Mouse (Mus musculus) kidney, postnatal 25 days (tissue): ENCODE measurements around the gene Pdgfra.

Experiments
- DNase-seq, 2 experiments: peaks; one replicate each; pipeline ENCODE4 v3.0.0; 2021; ENCODE audit warnings: mixed read lengths in 2 of 2

The Pdgfra gene

GRCm38 (mm10) chr5:75155741-75156553 is 3.9 kb downstream of the Pdgfra start:
- DNase-seq, result peak; percentile 87

GRCm38 (mm10) chr5:75156554-75157036 is 4.5 kb downstream of the Pdgfra start:
- DNase-seq, result peak in 1 of 2 experiments; percentile 44

GRCm38 (mm10) chr5:75157038-75157437 is 4.9 kb downstream of the Pdgfra start:
- peak; percentile 53 to 62 for DNase-seq

- DNase-seq, result no peak
Observed at GRCm38 (mm10) chr5:75160530-75161170, 8.6 kb downstream of the Pdgfra start.

GRCm38 (mm10) chr5:75161586-75161985 is 9.5 kb downstream of the Pdgfra start:
- DNase-seq, result no peak

- no peak for DNase-seq
Observed at GRCm38 (mm10) chr5:75163289-75163951, 11.3 kb downstream of the Pdgfra start.

GRCm38 (mm10) chr5:75164688-75165087 is 12.6 kb downstream of the Pdgfra start:
- peak in 1 of 2 experiments; percentile 51 for DNase-seq

- DNase-seq, result no peak
Observed at GRCm38 (mm10) chr5:75169837-75170236, 17.7 kb downstream of the Pdgfra start.

- no peak for DNase-seq
Observed at GRCm38 (mm10) chr5:75171859-75172258, 19.8 kb downstream of the Pdgfra start.

- no peak for DNase-seq
Observed at GRCm38 (mm10) chr5:75179249-75179648, 27.2 kb downstream of the Pdgfra start.

- DNase-seq, result no peak
Observed at GRCm38 (mm10) chr5:75179726-75180290, 27.7 kb downstream of the Pdgfra start.

- no peak for DNase-seq
Observed at GRCm38 (mm10) chr5:75183653-75184052, 31.6 kb downstream of the Pdgfra start.

GRCm38 (mm10) chr5:75184112-75184511 is 32.0 kb downstream of the Pdgfra start:
- DNase-seq, result no peak

GRCm38 (mm10) chr5:75184693-75185235 is 32.7 kb downstream of the Pdgfra start:
- DNase-seq, result no peak

GRCm38 (mm10) chr5:75185584-75185983 is 33.5 kb downstream of the Pdgfra start:
- no peak for DNase-seq

- DNase-seq, result no peak
Observed at GRCm38 (mm10) chr5:75189319-75189987, 37.4 kb downstream of the Pdgfra start.

GRCm38 (mm10) chr5:75193107-75193506 is 41.0 kb downstream of the Pdgfra start:
- no peak for DNase-seq

- no peak for DNase-seq
Observed at GRCm38 (mm10) chr5:75198413-75198812, 46.3 kb downstream of the Pdgfra start.

GRCm38 (mm10) chr5:75199698-75200365 is 47.7 kb downstream of the Pdgfra start:
- DNase-seq, result no peak

- no peak for DNase-seq
Observed at GRCm38 (mm10) chr5:75200366-75200724, 48.3 kb downstream of the Pdgfra start.

- DNase-seq, result no peak
Observed at GRCm38 (mm10) chr5:75207905-75208304, 55.8 kb downstream of the Pdgfra start.

- DNase-seq, result no peak
Observed at GRCm38 (mm10) chr5:75209966-75210365, 57.9 kb downstream of the Pdgfra start.
